Mouse (Mus musculus): ENCODE results near the gene Olfr1472.
"Not testable (repeated sequence)": the region's sequence is repeated elsewhere in the genome, so short reads cannot be mapped to it uniquely, and the experiment has no call there.

The Olfr1472 gene

GRCm38 (mm10) chr19:13455986-13456385, at the start of gene Olfr1472:
Gene Olfr1472, minus strand, starts transcription at chr19:13456086.
- DNase-seq (ENCODE audit: low spot score in 2 of 2): no peak

- DNase-seq (ENCODE audit: low spot score in 2 of 2): no peak
These were observed 44.4 kb upstream of the Olfr1472 start, which contains the start of gene Olfr1477 for GRCm38 (mm10) chr19:13500246-13500645. Gene Olfr1477, plus strand, starts transcription at chr19:13500546.

GRCm38 (mm10) chr19:13480096-13480495, 24.2 kb upstream of the Olfr1472 start, which contains the start of gene Olfr1475:
Gene Olfr1475, minus strand, starts transcription at chr19:13480196.
- DNase-seq (ENCODE audit: low spot score in 2 of 2): no peak

- DNase-seq (ENCODE audit: low spot score in 2 of 2): not testable (repeated sequence)
These were observed 13.4 kb upstream of the Olfr1472 start, which contains the start of gene Olfr1474 for GRCm38 (mm10) chr19:13469265-13469664. Gene Olfr1474, plus strand, starts transcription at chr19:13469565.

GRCm38 (mm10) chr19:13443109-13443508, 12.8 kb downstream of the Olfr1472 start, which contains the start of gene Olfr1471:
Gene Olfr1471, plus strand, starts transcription at chr19:13443409.
- not testable (repeated sequence) for DNase-seq (ENCODE audit: low spot score in 2 of 2)

GRCm38 (mm10) chr19:13407549-13407948, 48.3 kb downstream of the Olfr1472 start, which contains the start of gene Olfr1469:
Gene Olfr1469, plus strand, starts transcription at chr19:13407849.
- DNase-seq (ENCODE audit: low spot score in 2 of 2): no peak

All from frontal cortex, postnatal 10 days (tissue).